Comparison of ENCODE assay signal across 8 mouse cellular contexts in the genomic region with DNA sequence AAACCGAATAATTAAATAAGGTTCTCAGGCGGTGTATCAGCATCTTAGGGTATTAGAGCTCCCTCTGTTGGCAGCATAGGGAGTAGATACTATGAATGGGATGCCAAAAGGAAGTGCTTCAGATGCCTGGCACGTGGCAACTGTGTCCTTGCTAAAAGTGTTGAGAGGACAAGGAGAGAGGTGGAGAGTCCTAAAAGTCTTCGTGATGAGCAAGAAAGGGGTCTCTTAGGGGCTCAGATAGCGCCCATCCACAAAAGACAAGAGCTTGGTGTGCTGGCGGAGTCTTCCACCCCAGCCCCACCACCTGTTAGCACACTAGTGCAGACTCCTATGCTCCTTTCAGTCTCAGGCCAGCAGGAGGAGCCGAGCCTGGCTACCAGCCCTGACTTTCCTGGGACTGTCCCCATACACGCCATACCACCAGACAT.
DNase-seq lines count a peak whose midpoint lies in the region; ATAC-seq and TF ChIP-seq lines count a peak whose summit lies in the region.

No protein-coding gene starts in this region.

- 0 out of 2 replicates have a peak, but pooled peaks cover 4% of the 10 kb centered on the region for H3K27me3 ChIP-seq in G1E (ENCODE audit: insufficient read depth, low read length)
- H3K27me3 ChIP-seq in hindbrain, postnatal 0 days (ENCODE audit: insufficient read depth, low read length): no peaks in the 10 kb centered on the region
- H3K27me3 ChIP-seq in midbrain, postnatal 0 days (ENCODE audit: insufficient read depth, low read length): no peaks in the 10 kb centered on the region

- peaks cover 12% of the 10 kb centered on the region for H3K4me1 ChIP-seq in G1E (ENCODE audit: insufficient read depth, low read depth, low read length)
- H3K4me1 ChIP-seq in hindbrain, postnatal 0 days (ENCODE audit: insufficient read depth, low read length): no peaks in the 10 kb centered on the region
- no peaks in the 10 kb centered on the region for H3K4me1 ChIP-seq in midbrain, postnatal 0 days (ENCODE audit: insufficient read depth, low read length)

- no peak overlapping the region for H3K27ac ChIP-seq in hindbrain, postnatal 0 days
- no peak overlapping the region for H3K27ac ChIP-seq in midbrain, postnatal 0 days (ENCODE audit: low read depth, low read length)

- TF ChIP-seq CTCF in G1E (IDR thresholded peaks at IDR 0.05; ENCODE audit: low read depth, low read length): no peak
- TF ChIP-seq CTCF in hindbrain, postnatal 0 days (IDR thresholded peaks at IDR 0.05; ENCODE audit: low read depth): peak; percentile 78
- TF ChIP-seq CTCF in midbrain, postnatal 0 days (IDR thresholded peaks at IDR 0.05): peak; percentile 83

- no peak overlapping the region for H3K4me3 ChIP-seq in G1E (ENCODE audit: low read depth, low read length)
- H3K4me3 ChIP-seq in hindbrain, postnatal 0 days (ENCODE audit: low read length): no peak overlapping the region
- H3K4me3 ChIP-seq in midbrain, postnatal 0 days (ENCODE audit: low read depth, low read length): no peak overlapping the region

- DNase-seq in 416B (ENCODE audit: low read depth) (peak; percentile 80), G1E (ENCODE audit: low spot score) (peak; percentile 8)
- peak; percentile 72 to 83 for DNase-seq in cerebellum, postnatal 10 days
- DNase-seq in gastrocnemius, postnatal 10 days: peak; percentile 51
- DNase-seq in hindbrain, postnatal 0 days (ENCODE audit: low spot score): peak; percentile 84
- DNase-seq in left cerebral cortex, postnatal 25 days (ENCODE audit: low spot score in 2 of 2): peak; percentile 68 to 76
- peak; percentile 85 for DNase-seq in midbrain, postnatal 0 days (ENCODE audit: low spot score)
- peak; percentile 52 for DNase-seq in thymus, postnatal 4 days

- no peaks in the 10 kb centered on the region for H3K9me3 ChIP-seq in G1E (replicated peaks)
- H3K9me3 ChIP-seq in hindbrain, postnatal 0 days (ENCODE audit: low read length): 0 out of 2 replicates have a peak, but pooled peaks cover 2% of the 10 kb centered on the region
- no peaks in the 10 kb centered on the region for H3K9me3 ChIP-seq in midbrain, postnatal 0 days (ENCODE audit: low read length)

- intact Hi-C loops in left cerebral cortex, postnatal 25 days (cut with DNase I): loop anchor here (1.0 kb wide), 2 partner anchors 41 to 338 kb away; no protein-coding TSS in a partner anchor

- ATAC-seq in G1E (ENCODE audit: extremely low read depth, insufficient number of reproducible peaks, low FRiP score, poor library complexity, severe bottlenecking): no peak
- ATAC-seq in hindbrain, postnatal 0 days: peak; percentile 85
- peak; percentile 74 for ATAC-seq in midbrain, postnatal 0 days (ENCODE audit: low FRiP score)

- no peaks in the 10 kb centered on the region for H3K36me3 ChIP-seq in G1E (replicated peaks)
- no peaks in the 10 kb centered on the region for H3K36me3 ChIP-seq in hindbrain, postnatal 0 days (ENCODE audit: insufficient read depth, low read length)
- no peaks in the 10 kb centered on the region for H3K36me3 ChIP-seq in midbrain, postnatal 0 days (ENCODE audit: insufficient read depth, low read length)

- H3K4me2 ChIP-seq in hindbrain, postnatal 0 days (ENCODE audit: low read depth, low read length): no peak overlapping the region
- no peak overlapping the region; the same call in 1 of the 2 replicates for H3K4me2 ChIP-seq in midbrain, postnatal 0 days (ENCODE audit: low read depth, low read length, poor library complexity, severe bottlenecking)

- no peak overlapping the region for H3K9ac ChIP-seq in hindbrain, postnatal 0 days (replicated peaks; ENCODE audit: low read length)
- H3K9ac ChIP-seq in midbrain, postnatal 0 days (replicated peaks; ENCODE audit: low read length, poor library complexity, severe bottlenecking): no peak overlapping the region

- 9% methylated on average over 8 of the region's 8 CpGs for WGBS in hindbrain, postnatal 0 days
- WGBS in midbrain, postnatal 0 days: 19% methylated on average over 8 of the region's 8 CpGs

Comparison
In these comparisons a context has a peak if more than half of its experiments do, and no peak if none do; other contexts are left out.
1. DNase-seq: peak in every context shown above with its lines; median percentile 85 in midbrain, postnatal 0 days; 84 in hindbrain, postnatal 0 days; 80 in 416B; 78 in cerebellum, postnatal 10 days; 72 in left cerebral cortex, postnatal 25 days; 52 in thymus, postnatal 4 days; 51 in gastrocnemius, postnatal 10 days; 8 in G1E.